Mouse (Mus musculus) bone marrow macrophage, adult 2 months (primary cell): ENCODE measurements around the gene Cdh16. TPM values are rescaled to one million over a fixed set of nuclear protein-coding genes. Genes with fewer than 3 reads are reported as not detected.
"Not testable (repeated sequence)": the region's sequence is repeated elsewhere in the genome, so short reads cannot be mapped to it uniquely, and the experiment has no call there.

Experiments
- H3K27ac ChIP-seq: 2 replicates; pipeline ENCODE4 v1.5.1; 2012; ENCODE audit warnings: low read depth, low read length; ENCODE audit not compliant: insufficient read depth
- H3K4me1 ChIP-seq: 2 replicates; pipeline ENCODE4 v1.6.1; 2012; ENCODE audit warnings: low read length; ENCODE audit not compliant: control insufficient read depth, insufficient read depth
- H3K4me3 ChIP-seq: 2 replicates; pipeline ENCODE4 v1.5.1; 2012; ENCODE audit warnings: mild to moderate bottlenecking, low read length, moderate library complexity; ENCODE audit not compliant: insufficient read depth
- CTCF ChIP-seq: IDR thresholded peaks from 2 replicates; pipeline ENCODE4 v1.5.1; 2012; ENCODE audit warnings: low read depth, mild to moderate bottlenecking, low read length, moderate library complexity
- POLR2A ChIP-seq: IDR thresholded peaks from 2 replicates; pipeline ENCODE4 v1.6.1; 2012; ENCODE audit warnings: mild to moderate bottlenecking, low read depth, low read length, borderline replicate concordance
- polyA plus RNA-seq: library from polyadenylated mRNA; stranded (reverse); fragments of >200 nt; gene quantifications from 2 replicates; pipeline ENCODE4 v1.2.4, GENCODE M21; 2012; ENCODE audit not compliant: missing spikeins, insufficient read depth, insufficient read length

The Cdh16 gene
- not detected in 2 replicates for polyA plus RNA-seq

- no peaks in the 10 kb centered on the region for H3K4me1 ChIP-seq
- no peak within 1 kb of the TSS for H3K4me3 ChIP-seq
- TF ChIP-seq POLR2A (no peak), CTCF (no peak)
- H3K27ac ChIP-seq = no peak within 1 kb of the TSS
These were observed at the start of gene Cdh16 for GRCm38 (mm10) chr8:104624161-104624560. Gene Cdh16 (minus strand): TSS chr8:104624396.

GRCm38 (mm10) chr8:104655614-104656013 lies 31.4 kb upstream of the Cdh16 start:
- Histone ChIP-seq H3K4me1 (no peaks in the 10 kb centered on the region), H3K4me3 (no peak overlapping the region), H3K27ac (no peak overlapping the region)
- TF ChIP-seq POLR2A (no peak), CTCF (no peak)

- Histone ChIP-seq H3K27ac (no peak overlapping the region), H3K4me1 (no peaks in the 10 kb centered on the region), H3K4me3 (no peak overlapping the region)
- peak; percentile 32; the same call in 1 of the 2 replicates for TF ChIP-seq CTCF
- no peak for TF ChIP-seq POLR2A
These were observed 30.8 kb upstream of the Cdh16 start for GRCm38 (mm10) chr8:104654984-104655383.

- H3K27ac ChIP-seq, H3K4me3 ChIP-seq, H3K4me1 ChIP-seq: not testable (repeated sequence)
These were observed 20.0 kb upstream of the Cdh16 start for GRCm38 (mm10) chr8:104644187-104644586.

DNA sequence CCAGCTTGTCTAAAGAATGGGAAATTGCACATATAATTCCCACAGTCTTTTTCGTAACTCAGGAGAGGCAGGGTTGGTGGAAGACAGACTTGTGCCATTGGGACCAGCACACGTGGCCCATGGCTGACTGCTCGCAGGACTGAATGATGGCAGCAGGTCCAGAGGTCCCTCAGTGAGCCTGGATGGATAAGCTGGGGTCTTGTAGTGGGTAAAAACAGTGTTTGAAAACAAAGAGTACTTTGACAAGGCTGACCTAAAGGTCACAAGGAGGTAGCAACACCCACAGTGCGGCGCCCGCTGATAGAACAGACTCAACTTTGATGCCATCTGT lies 18.1 kb upstream of the Cdh16 start:
- TF ChIP-seq POLR2A = no peak
- TF ChIP-seq CTCF = no peak
- peak overlapping the region; percentile 72 for H3K4me3 ChIP-seq
- peaks cover 19% of the 10 kb centered on the region for H3K4me1 ChIP-seq
- H3K27ac ChIP-seq = peak overlapping the region; percentile 62

DNA sequence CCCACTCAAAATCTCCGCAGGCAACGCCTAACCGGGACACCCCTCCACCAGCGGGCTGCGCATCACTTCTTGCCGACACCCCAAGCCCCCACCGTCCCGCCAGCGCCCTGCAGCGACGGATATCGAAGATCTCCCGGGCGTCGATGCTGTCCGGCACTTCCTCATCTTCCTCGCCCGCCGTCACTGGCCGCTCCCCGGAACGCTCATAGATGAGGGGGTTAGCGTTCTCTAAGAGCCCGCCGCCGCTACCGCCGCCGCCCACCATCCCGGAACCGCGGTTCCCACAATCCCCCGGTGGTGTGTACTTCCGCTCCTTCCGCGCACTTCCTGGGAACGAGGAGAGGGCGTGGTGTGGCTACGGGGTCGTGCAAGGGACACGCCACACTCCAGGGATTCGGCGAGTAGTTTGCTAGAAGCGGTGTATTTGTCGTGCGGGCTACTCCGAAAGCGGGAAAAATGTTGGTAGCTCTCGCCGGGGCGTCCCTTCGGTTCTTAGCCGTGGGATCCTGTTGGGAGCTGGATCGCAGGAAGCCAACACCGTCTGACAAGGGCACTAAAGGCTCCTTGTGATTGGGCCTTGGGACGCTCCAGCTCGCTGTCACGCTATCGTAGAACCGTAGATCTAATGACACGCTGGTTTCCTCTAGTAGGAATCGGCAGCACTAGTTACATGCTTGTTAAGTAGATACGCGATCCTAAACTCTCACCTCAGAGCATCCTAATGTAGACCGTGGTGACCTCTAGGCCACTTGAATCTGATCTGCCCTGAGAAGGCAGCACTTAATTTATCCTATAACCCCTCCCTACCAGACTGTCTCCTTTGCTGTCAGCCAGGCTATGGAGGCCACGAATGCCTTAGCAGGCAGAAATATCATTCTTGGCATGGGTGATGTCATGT lies 17.5 kb upstream of the Cdh16 start, which contains the start of gene Ciao2b:
Gene Ciao2b (minus strand): TSS at position 540 of the 898 bp plus-strand sequence.
- peak within 1 kb of the TSS; percentile 72 for H3K4me3 ChIP-seq
- peaks cover 19% of the 10 kb centered on the region for H3K4me1 ChIP-seq
- no peak for TF ChIP-seq POLR2A
- no peak for TF ChIP-seq CTCF
- H3K27ac ChIP-seq = peak within 1 kb of the TSS; percentile 62

DNA sequence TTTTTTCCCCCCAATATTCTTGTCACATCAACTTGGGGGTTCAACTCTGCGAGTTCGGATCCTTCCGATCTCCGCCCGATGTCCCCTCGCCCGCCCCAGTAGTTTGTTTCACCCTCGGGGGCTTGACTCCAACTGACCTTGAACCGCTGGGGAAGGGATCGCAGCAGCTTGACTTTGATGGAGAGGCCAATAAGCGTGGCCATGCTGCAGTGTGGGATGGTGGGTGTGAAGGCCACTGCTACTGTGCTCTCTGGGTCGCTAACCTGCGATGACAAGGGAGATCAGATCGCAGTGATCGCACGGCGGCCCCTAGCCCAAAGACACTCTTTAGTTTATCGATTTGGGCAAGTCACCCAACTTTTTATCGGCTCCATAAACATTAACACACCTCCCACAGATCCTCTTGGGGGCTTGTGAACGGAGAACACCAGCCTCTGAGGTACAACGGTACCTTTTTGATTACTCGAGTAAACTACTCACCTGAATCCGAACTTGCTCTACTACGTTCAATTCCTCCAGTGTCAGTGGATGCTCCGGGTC lies 16.7 kb upstream of the Cdh16 start:
- Histone ChIP-seq H3K27ac (no peak overlapping the region), H3K4me3 (peak overlapping the region; percentile 72), H3K4me1 (peaks cover 19% of the 10 kb centered on the region)
- TF ChIP-seq CTCF (no peak), POLR2A (no peak)

DNA sequence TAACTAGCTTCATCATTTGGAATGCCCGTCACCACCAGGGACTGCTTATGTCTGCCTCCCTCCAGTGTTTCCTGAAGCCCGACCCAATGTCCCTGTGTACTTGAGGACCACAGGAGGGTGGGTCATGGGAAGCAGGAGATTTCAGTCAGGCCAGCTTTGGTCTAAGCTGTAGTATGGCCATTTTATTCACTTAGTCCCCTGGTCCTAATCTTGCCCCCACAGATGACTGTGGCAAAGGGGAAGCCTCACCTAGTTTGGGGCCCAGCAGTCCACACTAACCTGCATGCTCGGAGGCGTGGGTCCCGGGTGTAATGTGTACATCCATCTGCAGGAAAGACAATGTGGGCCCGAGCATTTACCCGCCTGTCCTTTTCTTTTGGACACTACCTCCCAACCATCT lies 16.0 kb upstream of the Cdh16 start:
- TF ChIP-seq POLR2A (no peak), CTCF (no peak)
- H3K4me1 ChIP-seq = peaks cover 19% of the 10 kb centered on the region
- H3K4me3 ChIP-seq = peak overlapping the region; percentile 72
- no peak overlapping the region for H3K27ac ChIP-seq

DNA sequence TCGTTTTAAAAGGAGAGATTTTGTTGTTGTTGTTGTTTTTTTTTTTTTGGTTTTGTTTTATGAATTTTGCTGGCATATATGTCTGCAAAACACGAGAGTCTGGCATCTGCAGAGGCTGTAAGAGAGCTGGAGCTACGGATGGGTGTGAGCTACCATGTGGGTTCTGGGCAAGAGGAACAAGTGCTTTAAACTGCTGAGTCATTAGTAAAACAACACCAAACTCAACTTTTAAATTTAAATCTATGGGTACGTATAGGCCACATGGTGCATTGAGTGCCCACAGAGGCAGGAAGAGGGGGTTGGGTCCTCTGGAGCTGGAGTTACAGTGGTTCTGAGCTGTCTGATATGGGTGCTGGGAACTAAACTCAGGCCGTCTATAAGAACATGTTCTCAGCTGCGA lies 13.8 kb upstream of the Cdh16 start:
- H3K4me1 ChIP-seq = peaks cover 21% of the 10 kb centered on the region

DNA sequence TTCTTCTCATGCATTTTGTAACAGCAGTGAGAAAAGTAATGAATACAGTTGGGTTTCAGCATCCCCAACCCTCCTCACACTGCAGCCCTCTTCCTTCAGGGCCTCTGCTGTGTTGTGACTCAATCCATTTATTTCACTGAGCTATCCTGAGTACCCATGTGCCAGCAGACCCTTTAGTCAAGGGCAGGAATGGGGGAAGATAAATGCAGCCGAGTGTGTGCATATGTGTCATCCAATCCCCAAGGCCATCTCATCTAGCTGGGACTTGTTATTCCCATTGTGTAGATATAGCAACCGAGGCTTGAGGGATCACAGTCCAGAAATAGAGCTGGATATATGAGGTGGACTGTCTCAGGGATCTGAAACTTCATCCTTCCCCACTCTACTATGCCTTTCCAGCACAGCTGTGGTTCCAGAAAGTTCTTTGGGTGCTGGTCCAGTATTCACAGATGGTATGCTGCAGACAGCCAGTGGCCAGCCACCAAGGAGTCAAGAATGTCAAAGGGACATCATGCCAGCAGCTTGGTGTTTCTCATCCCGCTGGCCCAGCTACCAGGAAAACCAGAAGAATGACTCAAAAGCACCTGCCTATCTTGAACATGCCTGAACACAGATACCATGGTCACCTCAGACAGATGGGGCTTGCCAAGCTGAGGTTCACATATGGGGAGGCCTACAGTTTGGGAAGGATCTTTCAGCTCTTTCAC lies 11.0 kb upstream of the Cdh16 start:
- Histone ChIP-seq H3K4me3 (no peak overlapping the region), H3K4me1 (peaks cover 22% of the 10 kb centered on the region), H3K27ac (no peak overlapping the region)
- no peak for TF ChIP-seq POLR2A
- no peak for TF ChIP-seq CTCF

More for the DNA sequence above, 13.8 kb upstream of the Cdh16 start:
- no peak overlapping the region for H3K4me3 ChIP-seq
- TF ChIP-seq POLR2A (no peak), CTCF (no peak)
- H3K27ac ChIP-seq = no peak overlapping the region
